Mouse (Mus musculus) liver, embryonic 14.5 days (tissue): ENCODE data around the gene Cactin.

Experiments
- CTCF ChIP-seq: IDR thresholded peaks from 2 replicates; pipeline ENCODE4 v1.5.1; 2016; ENCODE audit warnings: antibody characterized with exemption, low read depth, control low read depth
- EP300 ChIP-seq: IDR thresholded peaks from 2 replicates; pipeline ENCODE4 v1.6.1; 2016; ENCODE audit warnings: antibody characterized with exemption, low read depth

DNA sequence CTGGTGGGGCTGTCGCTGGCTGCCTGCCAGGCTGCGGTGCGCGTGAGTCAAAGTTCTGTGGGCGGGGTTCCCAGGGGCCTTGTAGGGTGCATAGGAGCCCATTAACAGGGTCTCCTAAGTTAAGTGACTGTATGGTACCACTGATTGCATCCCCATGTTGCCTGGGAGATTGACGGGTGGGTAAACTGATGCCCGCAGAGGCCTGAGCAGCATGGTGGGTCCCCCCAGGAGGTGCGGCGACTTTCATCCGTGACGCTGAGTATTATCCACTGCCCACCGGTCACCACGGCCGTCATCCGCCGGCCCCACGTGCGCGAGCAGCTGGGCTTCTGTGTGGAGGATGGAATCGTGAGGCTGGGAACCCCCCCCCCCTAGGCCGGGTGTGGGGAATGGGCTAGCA lies 48.5 kb upstream of the Cactin start:
- TF ChIP-seq CTCF, result no peak
- no peak for TF ChIP-seq EP300
